Mouse (Mus musculus) kidney, postnatal 0 days (tissue): Measurements from ENCODE around the gene Clint1. TPM values are rescaled to one million over a fixed set of nuclear protein-coding genes. Genes with fewer than 3 reads are reported as not detected.
"Not testable (repeated sequence)": the region's sequence is repeated elsewhere in the genome, so short reads cannot be mapped to it uniquely, and the experiment has no call there.

Experiments used
- ATAC-seq: fragments of 200-750 bp; cut with Nextera tagmentation; replicated peaks from 2 replicates; pipeline ENCODE4 v1.8.0; 2017; ENCODE audit warnings: low read depth, moderate number of reproducible peaks, moderate TSS enrichment, moderate library complexity; ENCODE audit not compliant: low FRiP score
- DNase-seq: peaks from one replicate; pipeline ENCODE4 v3.0.0-alpha.2; 2016; ENCODE audit warnings: low spot score
- H3K27ac ChIP-seq: fragments of 300-500 bp; sonication (generic); 2 replicates; pipeline ENCODE4 v1.5.1; 2014; ENCODE audit warnings: mild to moderate bottlenecking
- H3K27me3 ChIP-seq: fragments of 300-500 bp; sonication (generic); 2 replicates; pipeline ENCODE4 v1.6.1; 2014; ENCODE audit warnings: low read length, mixed read lengths; ENCODE audit not compliant: insufficient read depth
- H3K36me3 ChIP-seq: fragments of 300-500 bp; sonication (generic); 2 replicates; pipeline ENCODE4 v1.6.1; 2014; ENCODE audit warnings: low read length, mixed read lengths; ENCODE audit not compliant: insufficient read depth
- H3K4me1 ChIP-seq: fragments of 300-500 bp; sonication (generic); replicated peaks from 2 replicates; pipeline ENCODE4 v1.6.1; 2014; ENCODE audit warnings: antibody characterized with exemption, low read length, mixed read lengths; ENCODE audit not compliant: insufficient read depth
- H3K4me2 ChIP-seq: fragments of 300-500 bp; sonication (generic); 2 replicates; pipeline ENCODE4 v1.6.1; 2014; ENCODE audit warnings: mild to moderate bottlenecking, low read length, moderate library complexity, mixed read lengths
- H3K4me3 ChIP-seq: fragments of 300-500 bp; sonication (generic); replicated peaks from 2 replicates; pipeline ENCODE4 v1.5.1; 2014; ENCODE audit warnings: low read depth, low read length
- H3K9ac ChIP-seq: fragments of 300-500 bp; sonication (generic); 2 replicates; pipeline ENCODE4 v1.6.1; 2014; ENCODE audit warnings: low read depth, low read length
- H3K9me3 ChIP-seq: fragments of 300-500 bp; sonication (generic); replicated peaks from 2 replicates; pipeline ENCODE4 v1.6.1; 2016; ENCODE audit warnings: low read length, inconsistent platforms, mixed read lengths
- CTCF ChIP-seq: IDR thresholded peaks from 2 replicates; pipeline ENCODE4 v1.5.1; 2016; ENCODE audit warnings: antibody characterized with exemption, low read depth, mild to moderate bottlenecking, moderate library complexity
- WGBS: fragments of 180-500 bp; shearing (Covaris S2); extraction: QIAGEN DNeasy Blood & Tissue Kit; methylation state at CpG from one replicate; pipeline ENCODE4 v1.1.7; 2014; 5-methylcytosine and 5-hydroxymethylcytosine counted together
- polyA plus RNA-seq: library from polyadenylated mRNA; unstranded; fragments of >200 nt; fragmentation: Nextera tagmentation; extraction: Ambion mirVana; gene quantifications from 2 replicates; pipeline ENCODE4 v1.2.1, GENCODE M21; 2015

Gene Clint1
- polyA plus RNA-seq, 1 experiment from 2014 or later = 88.4 TPM

DNA sequence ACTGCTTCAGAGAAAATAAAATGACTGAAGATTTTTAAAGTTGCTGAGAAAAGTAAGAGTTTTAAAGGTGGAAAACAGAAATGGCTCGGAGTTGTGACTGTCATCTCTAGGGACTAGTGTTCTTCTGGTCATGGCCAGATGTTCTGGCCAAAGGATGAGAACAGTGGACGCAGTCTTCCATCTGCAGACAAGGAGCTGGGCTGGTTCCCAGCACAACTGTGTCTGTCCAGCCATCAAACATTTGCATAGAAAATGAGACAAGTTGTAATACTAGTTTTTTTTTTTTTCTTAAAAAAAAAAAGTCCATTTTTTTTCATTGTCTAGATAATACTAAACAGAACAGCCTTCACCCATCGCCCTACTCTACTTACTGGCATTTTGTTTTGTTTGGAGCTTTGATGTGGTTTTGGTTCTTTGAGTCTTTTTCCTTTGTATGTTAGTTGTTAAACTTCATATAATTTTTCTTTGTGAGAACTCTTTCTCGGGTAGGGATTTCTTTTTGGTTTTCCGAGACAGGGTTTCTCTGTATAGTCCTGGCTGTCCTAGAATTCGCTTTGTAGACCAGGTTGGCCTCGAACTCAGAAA, 23.6 kb downstream of the Clint1 start:
- Histone ChIP-seq H3K27me3 (no peaks in the 10 kb centered on the region), H3K4me3 (no peak overlapping the region), H3K4me2 (no peak overlapping the region), H3K27ac (no peak overlapping the region), H3K9ac (no peak overlapping the region), H3K4me1 (peaks cover 21% of the 10 kb centered on the region), H3K36me3 (no peaks in the 10 kb centered on the region), H3K9me3 (no peaks in the 10 kb centered on the region)
- 95% methylated on average over 7 of the region's 7 CpGs for WGBS
- TF ChIP-seq CTCF = no peak
- DNase-seq (no peak), ATAC-seq (no peak)

GRCm38 (mm10) chr11:45876036-45876435, 24.2 kb downstream of the Clint1 start:
- no peaks in the 10 kb centered on the region for H3K9me3 ChIP-seq
- no peak for TF ChIP-seq CTCF

GRCm38 (mm10) chr11:45879366-45879765, 27.5 kb downstream of the Clint1 start:
- not testable (repeated sequence) for H3K36me3 ChIP-seq, H3K4me2 ChIP-seq, H3K9ac ChIP-seq, ATAC-seq, H3K9me3 ChIP-seq, H3K27me3 ChIP-seq, H3K4me3 ChIP-seq, H3K27ac ChIP-seq, DNase-seq
- WGBS = 61% methylated on average over 4 of the region's 4 CpGs
- peaks cover 17% of the 10 kb centered on the region for H3K4me1 ChIP-seq

More at GRCm38 (mm10) chr11:45876036-45876435, 24.2 kb downstream of the Clint1 start:
- no peak overlapping the region for H3K27ac ChIP-seq
- whole genome bisulfite sequencing = 62% methylated on average over 2 of the region's 2 CpGs
- H3K4me2 ChIP-seq = no peak overlapping the region
- no peaks in the 10 kb centered on the region for H3K27me3 ChIP-seq
- DNase-seq = no peak
- ATAC-seq = no peak
- peaks cover 21% of the 10 kb centered on the region for H3K4me1 ChIP-seq
- no peak overlapping the region for H3K9ac ChIP-seq
- H3K4me3 ChIP-seq = no peak overlapping the region
- no peaks in the 10 kb centered on the region for H3K36me3 ChIP-seq

DNA sequence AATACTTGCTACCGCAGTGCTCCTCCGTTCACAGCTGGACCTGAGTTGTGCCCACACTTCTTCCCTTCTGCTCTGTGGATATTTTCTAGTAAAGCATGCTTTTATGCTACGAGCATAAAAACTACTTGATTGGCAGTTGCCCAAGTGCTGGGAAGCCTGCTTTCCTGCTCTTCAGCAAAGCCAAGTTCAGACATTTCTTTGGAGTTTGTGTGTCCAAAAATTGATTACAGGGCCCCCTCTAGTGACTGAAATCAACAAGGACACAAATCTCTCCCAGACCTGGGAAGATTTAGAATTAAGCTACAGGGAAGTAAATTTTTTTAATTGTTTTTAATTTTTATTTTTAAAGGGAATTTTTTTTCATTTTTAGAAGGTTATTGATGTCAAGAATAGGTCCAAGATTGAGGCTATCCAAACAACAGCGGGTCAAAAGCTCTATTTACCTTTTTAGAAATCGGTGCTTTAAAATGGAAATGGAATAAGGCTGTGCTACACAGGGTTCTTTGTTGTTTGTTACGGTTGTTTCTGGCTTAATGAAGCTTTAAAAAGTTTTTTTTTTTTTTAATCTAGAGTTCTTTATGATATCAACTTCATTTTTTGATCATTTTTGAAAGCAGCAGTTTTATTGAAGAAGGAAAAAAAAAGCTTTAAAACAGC, 29.3 kb downstream of the Clint1 start:
- peak; percentile 92 for DNase-seq
- no peaks in the 10 kb centered on the region for H3K9me3 ChIP-seq
- H3K27ac ChIP-seq = no peak overlapping the region
- no peaks in the 10 kb centered on the region for H3K27me3 ChIP-seq
- no peak overlapping the region; the same call in 1 of the 2 replicates for H3K4me2 ChIP-seq
- peak; percentile 70 for TF ChIP-seq CTCF
- WGBS = 42% methylated on average over 6 of the region's 6 CpGs
- peaks cover 11% of the 10 kb centered on the region; the same call in 1 of the 2 replicates for H3K36me3 ChIP-seq
- ATAC-seq = 0 out of 2 replicates have a peak, but pooled peaks have one; percentile 33
- H3K4me1 ChIP-seq = peaks cover 17% of the 10 kb centered on the region
- no peak overlapping the region for H3K4me3 ChIP-seq
- no peak overlapping the region for H3K9ac ChIP-seq

DNA sequence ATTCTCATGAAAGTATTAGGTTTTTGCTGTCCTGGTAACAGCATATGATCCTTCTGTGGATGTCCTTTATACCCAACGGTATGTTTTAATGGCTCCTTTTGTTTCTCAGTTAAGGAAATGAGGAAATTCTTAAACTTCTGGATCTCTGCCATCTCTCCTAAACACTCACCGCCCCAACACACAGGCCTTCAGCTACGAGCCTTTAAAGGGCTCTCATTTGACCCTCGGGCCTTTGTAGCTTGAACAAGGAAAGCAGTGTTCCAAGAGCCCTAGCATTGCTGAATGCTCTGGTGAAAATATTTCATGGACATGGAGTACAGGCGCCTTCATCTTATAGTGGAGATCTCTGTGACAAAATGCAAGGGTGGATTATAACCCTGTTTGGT, 29.8 kb downstream of the Clint1 start:
- Histone ChIP-seq H3K9ac (no peak overlapping the region), H3K4me1 (peaks cover 17% of the 10 kb centered on the region), H3K36me3 (peaks cover 16% of the 10 kb centered on the region), H3K27me3 (no peaks in the 10 kb centered on the region), H3K27ac (no peak overlapping the region), H3K4me3 (no peak overlapping the region), H3K4me2 (no peak overlapping the region), H3K9me3 (no peaks in the 10 kb centered on the region)
- WGBS = 24% methylated on average over 5 of the region's 5 CpGs
- DNase-seq (peak; percentile 69), ATAC-seq (no peak; the same call in 1 of the 2 replicates)
- TF ChIP-seq CTCF = no peak

GRCm38 (mm10) chr11:45883270-45883931, 31.6 kb downstream of the Clint1 start:
- no peaks in the 10 kb centered on the region for H3K27me3 ChIP-seq
- no peak overlapping the region for H3K4me3 ChIP-seq
- ATAC-seq (no peak), DNase-seq (peak; percentile 42)
- TF ChIP-seq CTCF = no peak
- WGBS = 36% methylated on average over 8 of the region's 8 CpGs
- no peak overlapping the region for H3K9ac ChIP-seq
- H3K9me3 ChIP-seq = no peaks in the 10 kb centered on the region
- peaks cover 21% of the 10 kb centered on the region for H3K36me3 ChIP-seq
- H3K4me2 ChIP-seq = no peak overlapping the region
- H3K4me1 ChIP-seq = peaks cover 17% of the 10 kb centered on the region
- no peak overlapping the region for H3K27ac ChIP-seq
